Mouse (Mus musculus) ES-E14 (cell line): ENCODE results near the gene Adamtsl5.

Experiments used
- HCFC1 ChIP-seq: IDR thresholded peaks from 2 replicates; pipeline ENCODE4 v1.6.1; 2012; ENCODE audit warnings: low read length, inconsistent platforms, borderline replicate concordance; ENCODE audit not compliant: insufficient read depth
- MAFK ChIP-seq: IDR thresholded peaks from 2 replicates; pipeline ENCODE4 v1.6.1; 2014; ENCODE audit warnings: mild to moderate bottlenecking, low read depth, low read length, inconsistent platforms; ENCODE audit not compliant: insufficient read depth
- ZC3H11A ChIP-seq: IDR thresholded peaks from 2 replicates; pipeline ENCODE4 v1.6.1; 2012; ENCODE audit warnings: low read depth, mild to moderate bottlenecking, inconsistent platforms, low read length, borderline replicate concordance

DNA sequence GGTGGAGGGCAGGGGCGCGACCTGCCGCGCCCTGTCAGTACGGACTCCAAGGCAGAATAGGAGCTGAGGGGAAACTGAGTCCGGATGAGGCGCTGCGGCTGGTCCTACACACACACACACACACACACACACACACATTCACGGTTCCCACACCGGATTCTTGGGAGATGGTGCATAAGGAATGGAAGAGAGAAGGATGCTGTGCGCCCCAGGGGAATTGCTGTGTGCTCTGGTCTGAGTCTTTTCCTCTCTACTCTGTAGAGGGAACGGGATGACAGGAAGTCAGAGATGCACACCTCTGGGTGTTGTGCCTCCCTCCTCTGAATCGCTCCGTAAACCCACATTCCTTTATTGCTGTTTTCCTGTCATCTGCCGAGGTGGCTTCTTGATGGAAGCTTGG, 48.9 kb downstream of the Adamtsl5 start:
- TF ChIP-seq MAFK (no peak), ZC3H11A (no peak), HCFC1 (no peak)
